Mouse (Mus musculus) hindbrain, embryonic 16.5 days (tissue): Measurements from ENCODE around the gene Asprv1. TPM values are rescaled to one million over a fixed set of nuclear protein-coding genes. Genes with fewer than 3 reads are reported as not detected.

Source experiments
- ATAC-seq: fragments of 200-750 bp; cut with Nextera tagmentation; 2 replicates; pipeline ENCODE4 v1.8.0; 2017; ENCODE audit warnings: moderate TSS enrichment, moderate library complexity
- H3K27ac ChIP-seq: fragments of 300-500 bp; sonication (generic); 2 replicates; pipeline ENCODE4 v1.5.1; 2014; ENCODE audit warnings: low read depth, mild to moderate bottlenecking, control low read depth, low read length, moderate library complexity
- H3K27me3 ChIP-seq: fragments of 300-500 bp; sonication (generic); replicated peaks from 2 replicates; pipeline ENCODE4 v1.6.1; 2014; ENCODE audit warnings: low read length; ENCODE audit not compliant: control insufficient read depth, insufficient read depth
- H3K36me3 ChIP-seq: fragments of 300-500 bp; sonication (generic); 2 replicates; pipeline ENCODE4 v1.6.1; 2014; ENCODE audit warnings: mild to moderate bottlenecking, low read length, moderate library complexity, mixed read lengths; ENCODE audit not compliant: control insufficient read depth, insufficient read depth
- H3K4me1 ChIP-seq: fragments of 300-500 bp; sonication (generic); 2 replicates; pipeline ENCODE4 v1.6.1; 2014; ENCODE audit warnings: low read depth, low read length; ENCODE audit not compliant: control insufficient read depth, insufficient read depth
- H3K4me2 ChIP-seq: fragments of 300-500 bp; sonication (generic); 2 replicates; pipeline ENCODE4 v1.6.1; 2014; ENCODE audit warnings: mild to moderate bottlenecking, low read length, control low read depth, moderate library complexity
- H3K4me3 ChIP-seq: fragments of 300-500 bp; sonication (generic); 2 replicates; pipeline ENCODE4 v1.5.1; 2014; ENCODE audit warnings: mild to moderate bottlenecking, low read length, control low read depth, moderate library complexity
- H3K9ac ChIP-seq: fragments of 300-500 bp; sonication (generic); 2 replicates; pipeline ENCODE4 v1.6.1; 2014; ENCODE audit warnings: low read depth, mild to moderate bottlenecking, control low read depth, low read length, moderate library complexity
- H3K9me3 ChIP-seq: fragments of 300-500 bp; sonication (generic); 2 replicates; pipeline ENCODE4 v1.6.1; 2014; ENCODE audit warnings: mild to moderate bottlenecking, low read length, moderate library complexity; ENCODE audit not compliant: control insufficient read depth
- WGBS: fragments of 180-500 bp; shearing (Covaris S2); extraction: QIAGEN DNeasy Blood & Tissue Kit; methylation state at CpG from one replicate; pipeline ENCODE4 v1.1.7; 2014; 5-methylcytosine and 5-hydroxymethylcytosine counted together
- polyA plus RNA-seq: library from polyadenylated mRNA; unstranded; fragments of >200 nt; fragmentation: Nextera tagmentation; extraction: Ambion mirVana; gene quantifications from 2 replicates; pipeline ENCODE4 v1.2.1, GENCODE M21; 2015

Gene Asprv1
- polyA plus RNA-seq, 1 experiment from 2014 or later = 0.70 TPM

- H3K27ac ChIP-seq = no peak overlapping the region
- H3K36me3 ChIP-seq = no peaks in the 10 kb centered on the region
- H3K4me2 ChIP-seq = no peak overlapping the region
- 73% methylated on average over 7 of the region's 7 CpGs for WGBS
- H3K27me3 ChIP-seq = no peaks in the 10 kb centered on the region
- no peaks in the 10 kb centered on the region for H3K9me3 ChIP-seq
- H3K4me1 ChIP-seq = peaks cover 19% of the 10 kb centered on the region
- no peak overlapping the region for H3K4me3 ChIP-seq
- no peak overlapping the region for H3K9ac ChIP-seq
- ATAC-seq = no peak
These were observed 39.5 kb upstream of the Asprv1 start for GRCm38 (mm10) chr6:86588429-86588828.

- no peak for ATAC-seq
- 87% methylated on average over 10 of the region's 10 CpGs for WGBS
- H3K9me3 ChIP-seq = no peaks in the 10 kb centered on the region
These were observed 34.6 kb upstream of the Asprv1 start for GRCm38 (mm10) chr6:86593146-86593897.

GRCm38 (mm10) chr6:86594636-86595035, 33.3 kb upstream of the Asprv1 start:
- no peak overlapping the region for H3K4me3 ChIP-seq
- H3K27ac ChIP-seq = no peak overlapping the region
- 17% methylated on average over 9 of the region's 9 CpGs for WGBS
- no peak overlapping the region for H3K9ac ChIP-seq
- no peaks in the 10 kb centered on the region for H3K4me1 ChIP-seq
- no peaks in the 10 kb centered on the region for H3K36me3 ChIP-seq
- peak overlapping the region; percentile 32 for H3K4me2 ChIP-seq
- ATAC-seq = no peak
- H3K9me3 ChIP-seq = no peaks in the 10 kb centered on the region
- no peaks in the 10 kb centered on the region for H3K27me3 ChIP-seq

More at GRCm38 (mm10) chr6:86593146-86593897, 34.6 kb upstream of the Asprv1 start:
- H3K36me3 ChIP-seq = no peaks in the 10 kb centered on the region
- H3K27me3 ChIP-seq = no peaks in the 10 kb centered on the region
- no peak overlapping the region for H3K27ac ChIP-seq
- no peak overlapping the region for H3K4me2 ChIP-seq
- no peak overlapping the region for H3K9ac ChIP-seq
- no peak overlapping the region for H3K4me3 ChIP-seq
- no peaks in the 10 kb centered on the region for H3K4me1 ChIP-seq

GRCm38 (mm10) chr6:86595865-86596440, 32.0 kb upstream of the Asprv1 start:
- no peaks in the 10 kb centered on the region for H3K9me3 ChIP-seq

GRCm38 (mm10) chr6:86598742-86599193, 29.2 kb upstream of the Asprv1 start:
- ATAC-seq = peak; percentile 34; the same call in 1 of the 2 replicates

More at GRCm38 (mm10) chr6:86595865-86596440, 32.0 kb upstream of the Asprv1 start:
- Histone ChIP-seq H3K4me3 (no peak overlapping the region), H3K4me1 (peaks cover 7% of the 10 kb centered on the region), H3K36me3 (no peaks in the 10 kb centered on the region), H3K27me3 (no peaks in the 10 kb centered on the region), H3K4me2 (no peak overlapping the region), H3K27ac (no peak overlapping the region), H3K9ac (no peak overlapping the region)
- WGBS = 84% methylated on average over 17 of the region's 17 CpGs
- ATAC-seq = no peak

GRCm38 (mm10) chr6:86599197-86599596, 28.8 kb upstream of the Asprv1 start:
- Histone ChIP-seq H3K4me2 (no peak overlapping the region), H3K27me3 (no peaks in the 10 kb centered on the region), H3K4me3 (no peak overlapping the region), H3K4me1 (peaks cover 7% of the 10 kb centered on the region), H3K9me3 (no peaks in the 10 kb centered on the region), H3K36me3 (no peaks in the 10 kb centered on the region), H3K9ac (no peak overlapping the region), H3K27ac (no peak overlapping the region)
- WGBS = 20% methylated on average over 4 of the region's 4 CpGs
- ATAC-seq = peak; percentile 45; the same call in 1 of the 2 replicates

More at GRCm38 (mm10) chr6:86598742-86599193, 29.2 kb upstream of the Asprv1 start:
- Histone ChIP-seq H3K27ac (no peak overlapping the region), H3K36me3 (no peaks in the 10 kb centered on the region), H3K4me3 (no peak overlapping the region), H3K4me2 (no peak overlapping the region), H3K9me3 (no peaks in the 10 kb centered on the region), H3K4me1 (peaks cover 7% of the 10 kb centered on the region), H3K9ac (no peak overlapping the region), H3K27me3 (no peaks in the 10 kb centered on the region)
- WGBS = 72% methylated on average over 5 of the region's 5 CpGs

GRCm38 (mm10) chr6:86599951-86600414, 28.0 kb upstream of the Asprv1 start:
- no peak overlapping the region for H3K4me2 ChIP-seq
- H3K27ac ChIP-seq = no peak overlapping the region
- H3K27me3 ChIP-seq = no peaks in the 10 kb centered on the region
- no peaks in the 10 kb centered on the region for H3K9me3 ChIP-seq
- peaks cover 7% of the 10 kb centered on the region for H3K4me1 ChIP-seq
- 57% methylated on average over 6 of the region's 6 CpGs for WGBS
- H3K4me3 ChIP-seq = no peak overlapping the region
- no peak; the same call in 1 of the 2 replicates for ATAC-seq
- H3K9ac ChIP-seq = no peak overlapping the region
- no peaks in the 10 kb centered on the region for H3K36me3 ChIP-seq

- Histone ChIP-seq H3K27ac (no peak overlapping the region), H3K36me3 (no peaks in the 10 kb centered on the region), H3K4me2 (no peak overlapping the region), H3K4me1 (peaks cover 2% of the 10 kb centered on the region; the same call in 1 of the 2 replicates), H3K9ac (no peak overlapping the region), H3K9me3 (no peaks in the 10 kb centered on the region), H3K27me3 (no peaks in the 10 kb centered on the region), H3K4me3 (no peak overlapping the region)
- WGBS = 68% methylated on average over 7 of the region's 7 CpGs
- no peak for ATAC-seq
These were observed 22.7 kb upstream of the Asprv1 start for GRCm38 (mm10) chr6:86605260-86605659.

GRCm38 (mm10) chr6:86606289-86606688, 21.7 kb upstream of the Asprv1 start:
- Histone ChIP-seq H3K4me1 (no peaks in the 10 kb centered on the region), H3K9ac (no peak overlapping the region), H3K4me3 (no peak overlapping the region), H3K4me2 (no peak overlapping the region), H3K36me3 (no peaks in the 10 kb centered on the region), H3K27ac (no peak overlapping the region), H3K9me3 (no peaks in the 10 kb centered on the region), H3K27me3 (no peaks in the 10 kb centered on the region)
- 84% methylated on average over 4 of the region's 4 CpGs for WGBS
- ATAC-seq = no peak
